Mouse (Mus musculus) ES-CJ7 (cell line): Measurements from ENCODE around the gene Golga4.

Source experiments
- DNase-seq: peaks from one replicate; pipeline ENCODE4 v3.0.0; 2011; ENCODE audit warnings: low read depth, low spot score

Golga4 gene

DNA sequence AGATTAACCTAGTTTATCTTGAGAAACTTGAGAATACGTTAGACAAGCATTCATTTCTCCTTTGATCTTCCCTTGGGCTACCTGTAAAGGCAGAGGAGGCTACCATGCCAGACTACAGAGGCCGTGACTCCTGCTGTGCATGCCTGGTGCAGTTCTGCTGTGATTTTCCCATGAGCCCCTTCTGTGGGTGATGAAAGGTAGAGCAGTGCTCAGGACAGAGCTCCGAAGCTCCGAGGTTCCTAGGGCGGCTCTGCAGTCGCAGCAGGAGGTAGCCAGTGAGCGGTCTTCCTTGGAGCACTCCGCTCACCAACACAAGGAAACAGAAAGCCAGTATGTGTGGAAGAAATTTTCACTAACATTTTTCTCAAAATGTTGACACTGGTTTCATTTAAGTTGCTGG is 15.6 kb downstream of the Golga4 start:
- peak; percentile 28 for DNase-seq

DNA sequence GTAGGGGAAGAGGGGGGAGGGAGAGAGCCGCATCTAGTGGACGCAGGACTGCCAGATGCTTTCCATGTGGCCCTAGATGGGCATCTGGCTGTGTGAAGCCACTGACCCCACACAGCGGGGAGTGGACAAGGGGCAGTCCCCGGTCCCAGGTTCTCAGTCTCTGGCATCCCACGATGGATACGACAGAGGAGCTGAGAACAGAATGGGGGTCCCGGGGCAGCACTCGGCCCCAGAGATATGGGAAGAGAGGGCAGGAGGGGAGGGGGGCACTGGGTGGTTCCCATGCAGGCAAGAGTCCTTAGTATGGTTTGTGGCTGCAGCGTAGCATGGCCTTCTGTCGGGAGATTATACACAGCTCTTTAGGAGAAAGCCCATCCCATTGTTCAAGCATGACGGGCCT is 17.7 kb downstream of the Golga4 start:
- DNase-seq: no peak

GRCm38 (mm10) chr9:118527056-118527455 is 21.0 kb downstream of the Golga4 start:
- peak; percentile 15 for DNase-seq

- DNase-seq: no peak
Observed at GRCm38 (mm10) chr9:118529783-118530182, 23.7 kb downstream of the Golga4 start.

GRCm38 (mm10) chr9:118530679-118531078 is 24.6 kb downstream of the Golga4 start:
- no peak for DNase-seq

DNA sequence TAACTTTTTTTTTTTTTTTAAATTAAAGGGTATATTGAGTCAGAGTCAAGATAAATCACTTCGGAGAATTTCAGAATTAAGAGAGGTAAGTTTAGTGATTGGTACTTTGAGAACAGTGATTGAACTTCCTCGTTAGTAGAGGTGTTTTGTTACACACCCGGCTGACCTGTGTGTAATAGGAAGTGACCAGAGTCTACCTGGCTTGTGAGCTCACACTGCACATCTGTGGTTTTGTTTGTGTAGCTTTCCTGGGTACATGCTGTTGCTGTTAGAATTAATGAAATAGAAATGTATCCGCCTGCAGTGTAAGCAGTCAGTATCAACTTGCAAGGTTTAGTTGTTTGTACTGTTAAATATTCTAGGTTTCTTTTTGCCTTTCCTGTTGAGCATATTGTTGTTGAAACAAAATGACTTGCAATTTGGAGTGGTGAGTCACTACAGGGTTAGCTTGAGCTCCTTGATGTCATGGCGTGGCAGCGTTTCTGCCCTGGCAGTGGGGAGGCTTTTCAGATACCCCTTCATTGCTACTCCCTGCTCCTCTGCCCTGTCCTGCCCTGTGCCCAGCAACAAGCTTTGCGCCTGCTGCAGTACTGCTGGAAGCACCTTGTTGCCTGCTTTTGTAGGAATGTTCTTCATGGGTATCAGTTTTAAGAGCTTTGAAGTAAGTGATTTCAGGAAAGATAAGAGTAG is 26.6 kb downstream of the Golga4 start:
- no peak for DNase-seq

- DNase-seq: no peak
Observed at GRCm38 (mm10) chr9:118536946-118537345, 30.9 kb downstream of the Golga4 start.

GRCm38 (mm10) chr9:118537463-118538339 is 31.6 kb downstream of the Golga4 start:
- peak; percentile 83 for DNase-seq

DNA sequence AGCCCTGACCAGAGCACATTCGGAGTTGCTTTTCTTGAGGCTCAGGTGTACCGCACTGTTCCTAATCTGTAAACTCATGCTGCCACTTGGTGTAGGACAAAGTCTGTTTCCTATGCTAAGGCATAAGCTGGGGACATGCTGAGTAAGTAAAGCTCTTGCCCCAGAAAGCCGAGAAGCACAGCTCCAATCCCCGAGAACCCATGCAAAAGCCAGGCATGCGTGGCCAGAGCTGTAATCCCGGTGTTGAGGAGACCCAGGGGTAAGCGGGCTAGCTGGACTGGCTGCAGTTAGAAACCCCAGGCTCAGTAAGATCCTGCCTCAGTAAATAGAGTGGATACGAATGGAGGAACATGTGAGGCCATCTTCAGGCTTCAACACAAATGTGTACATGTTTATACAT is 35.8 kb downstream of the Golga4 start:
- DNase-seq: no peak

- no peak for DNase-seq
Observed at GRCm38 (mm10) chr9:118545146-118545545, 39.1 kb downstream of the Golga4 start.

GRCm38 (mm10) chr9:118548651-118549050 is 42.6 kb downstream of the Golga4 start:
- no peak for DNase-seq

DNA sequence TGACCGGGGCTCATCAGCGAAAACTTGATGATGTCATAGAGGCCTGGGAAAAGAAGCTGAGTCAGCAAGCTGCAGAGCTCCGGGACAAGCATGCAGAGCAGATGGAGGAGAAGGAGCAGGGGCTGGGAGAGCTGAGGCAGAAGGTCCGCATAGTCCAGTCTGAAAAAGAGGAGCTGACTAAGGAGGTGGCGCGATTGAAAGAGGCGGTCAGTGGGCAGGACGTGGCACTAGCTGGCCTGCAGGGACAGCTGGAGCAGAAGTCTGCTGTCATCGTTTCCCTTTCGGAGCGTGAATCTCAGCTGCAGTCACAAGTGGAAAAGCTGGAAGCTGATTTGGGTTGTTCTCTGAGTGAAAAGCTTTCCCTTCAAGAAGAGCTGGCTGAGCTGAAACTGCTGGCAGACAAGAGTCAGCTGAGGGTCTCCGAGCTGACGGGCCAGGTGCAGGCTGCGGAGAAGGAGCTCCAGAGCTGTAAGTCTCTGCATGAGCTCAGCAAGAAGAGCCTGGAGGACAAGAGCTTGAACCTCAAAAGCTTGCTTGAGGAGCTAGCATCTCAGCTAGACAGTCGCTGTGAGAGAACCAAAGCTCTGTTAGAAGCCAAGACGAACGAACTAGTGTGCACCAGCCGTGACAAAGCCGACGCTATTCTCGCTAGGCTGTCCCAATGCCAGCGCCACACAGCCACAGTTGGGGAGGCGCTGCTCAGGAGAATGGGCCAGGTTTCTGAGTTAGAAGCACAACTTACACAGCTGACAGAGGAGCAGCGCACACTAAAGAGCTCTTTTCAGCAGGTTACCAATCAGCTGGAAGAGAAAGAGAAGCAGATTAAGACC is 51.1 kb downstream of the Golga4 start:
- no peak for DNase-seq

DNA sequence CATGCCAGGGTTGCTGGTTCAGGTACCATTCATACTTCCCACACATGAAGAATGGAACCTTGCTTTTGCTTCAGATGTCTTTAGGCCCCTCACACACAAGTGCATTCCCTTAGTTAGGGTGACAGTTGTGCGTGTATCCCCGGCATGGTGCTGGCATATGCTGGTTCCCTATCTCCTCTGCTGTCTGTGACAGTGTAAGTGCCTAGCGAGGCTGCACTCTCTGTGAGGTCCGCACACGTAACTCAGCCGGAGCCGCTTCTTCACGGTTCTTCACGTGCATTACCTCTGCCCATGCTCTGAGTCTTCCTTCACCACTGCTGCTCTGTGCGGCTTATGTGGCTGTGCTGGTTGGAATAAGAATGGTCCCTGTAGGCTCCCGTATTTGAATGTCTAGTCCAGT is 57.3 kb downstream of the Golga4 start:
- DNase-seq: no peak

GRCm38 (mm10) chr9:118563866-118564265 is 57.8 kb downstream of the Golga4 start:
- no peak for DNase-seq

- no peak for DNase-seq
Observed at GRCm38 (mm10) chr9:118564696-118565095, 58.6 kb downstream of the Golga4 start.

DNA sequence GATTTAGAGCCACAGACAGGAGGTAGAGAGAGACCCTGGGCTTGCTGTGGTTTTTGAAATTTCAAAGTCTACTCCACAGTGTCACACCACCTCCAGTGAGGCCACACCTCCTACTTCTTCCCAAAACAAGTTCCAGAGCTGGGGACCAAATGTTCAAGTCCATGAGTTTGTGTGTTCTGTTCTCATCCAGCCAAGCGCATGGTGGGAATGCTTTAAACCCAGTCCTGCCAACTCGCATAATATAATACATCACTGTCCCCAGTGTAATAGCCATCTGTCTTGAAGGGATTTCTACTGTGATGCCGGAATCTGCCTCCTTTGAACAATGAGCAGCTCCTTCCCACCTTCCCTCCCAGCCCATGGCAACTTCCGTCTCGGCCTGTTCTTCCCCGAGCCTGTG is 63.3 kb downstream of the Golga4 start:
- no peak for DNase-seq

GRCm38 (mm10) chr9:118570865-118571264 is 64.8 kb downstream of the Golga4 start:
- DNase-seq: no peak

GRCm38 (mm10) chr9:118571701-118572100 is 65.6 kb downstream of the Golga4 start:
- DNase-seq: no peak

DNA sequence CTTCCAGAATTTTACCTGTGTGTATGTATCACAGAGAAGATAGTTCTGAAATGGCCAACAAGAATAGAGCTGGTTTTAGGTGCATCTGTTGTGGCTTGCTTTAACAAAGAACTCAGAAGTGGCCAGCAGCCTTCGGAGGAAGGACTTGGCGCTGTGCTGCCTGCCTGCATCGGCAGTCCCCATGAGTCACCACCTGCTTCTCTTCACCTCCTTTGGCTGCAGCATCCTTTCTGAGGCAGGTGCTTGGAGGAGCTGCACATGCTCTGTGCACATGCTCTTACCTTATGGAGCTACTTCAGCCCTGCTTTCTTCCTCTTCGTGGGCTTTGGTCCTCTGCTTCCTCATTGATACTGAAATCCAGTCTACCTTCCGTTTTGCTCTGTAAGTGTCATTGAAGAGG is 68.8 kb downstream of the Golga4 start:
- DNase-seq: no peak

- no peak for DNase-seq
Observed at GRCm38 (mm10) chr9:118580371-118580770, 74.3 kb downstream of the Golga4 start.

GRCm38 (mm10) chr9:118582757-118583156 is 76.7 kb downstream of the Golga4 start:
- no peak for DNase-seq

- DNase-seq: no peak
Observed at GRCm38 (mm10) chr9:118584838-118585237, 78.8 kb downstream of the Golga4 start.
